Mouse (Mus musculus): Measurements from ENCODE around the gene Hoxb9.

The Hoxb9 gene

GRCm38 (mm10) chr11:96267021-96267920, 4.0 kb upstream of the Hoxb9 start:
- no peak for DNase-seq

DNA sequence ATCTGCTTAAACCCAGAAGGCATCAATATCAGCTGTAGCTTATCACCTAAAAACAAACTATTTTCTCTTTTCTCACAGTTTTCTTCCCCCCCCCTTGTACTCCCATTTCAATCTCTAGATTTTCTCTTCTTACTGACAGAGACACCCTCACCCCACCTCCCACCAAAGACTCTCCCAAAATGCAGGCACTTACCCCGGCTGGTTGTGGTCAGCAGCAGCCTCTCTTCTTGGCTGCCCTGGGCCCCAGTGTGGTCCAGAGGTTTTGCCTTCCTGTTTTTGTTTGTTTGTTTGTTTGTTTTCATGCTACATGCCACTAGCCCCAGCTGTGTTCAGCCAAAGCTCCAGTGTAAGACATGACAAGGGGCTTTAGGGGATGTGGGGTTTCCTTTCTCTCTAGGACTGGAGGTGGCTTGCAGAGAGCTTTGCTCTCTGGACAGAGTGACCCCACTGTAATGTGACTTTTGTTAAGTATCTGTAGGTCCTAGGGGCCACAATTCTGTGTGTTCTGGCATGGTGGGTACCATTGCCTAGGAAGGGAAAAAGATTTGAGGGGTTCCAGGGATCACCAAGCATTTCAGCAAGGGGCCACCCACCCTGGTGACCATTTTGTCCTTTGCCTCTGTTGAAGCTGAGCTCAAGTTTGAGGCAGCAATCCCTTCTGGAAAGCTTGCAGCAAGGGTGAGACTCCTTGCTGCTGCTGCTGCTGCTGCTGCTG, 3.1 kb upstream of the Hoxb9 start:
- DNase-seq: no peak

GRCm38 (mm10) chr11:96269869-96270268, 1.4 kb upstream of the Hoxb9 start:
- no peak for DNase-seq

- DNase-seq: no peak
Measured at GRCm38 (mm10) chr11:96271541-96272011, 319 bp downstream of the Hoxb9 start.

DNA sequence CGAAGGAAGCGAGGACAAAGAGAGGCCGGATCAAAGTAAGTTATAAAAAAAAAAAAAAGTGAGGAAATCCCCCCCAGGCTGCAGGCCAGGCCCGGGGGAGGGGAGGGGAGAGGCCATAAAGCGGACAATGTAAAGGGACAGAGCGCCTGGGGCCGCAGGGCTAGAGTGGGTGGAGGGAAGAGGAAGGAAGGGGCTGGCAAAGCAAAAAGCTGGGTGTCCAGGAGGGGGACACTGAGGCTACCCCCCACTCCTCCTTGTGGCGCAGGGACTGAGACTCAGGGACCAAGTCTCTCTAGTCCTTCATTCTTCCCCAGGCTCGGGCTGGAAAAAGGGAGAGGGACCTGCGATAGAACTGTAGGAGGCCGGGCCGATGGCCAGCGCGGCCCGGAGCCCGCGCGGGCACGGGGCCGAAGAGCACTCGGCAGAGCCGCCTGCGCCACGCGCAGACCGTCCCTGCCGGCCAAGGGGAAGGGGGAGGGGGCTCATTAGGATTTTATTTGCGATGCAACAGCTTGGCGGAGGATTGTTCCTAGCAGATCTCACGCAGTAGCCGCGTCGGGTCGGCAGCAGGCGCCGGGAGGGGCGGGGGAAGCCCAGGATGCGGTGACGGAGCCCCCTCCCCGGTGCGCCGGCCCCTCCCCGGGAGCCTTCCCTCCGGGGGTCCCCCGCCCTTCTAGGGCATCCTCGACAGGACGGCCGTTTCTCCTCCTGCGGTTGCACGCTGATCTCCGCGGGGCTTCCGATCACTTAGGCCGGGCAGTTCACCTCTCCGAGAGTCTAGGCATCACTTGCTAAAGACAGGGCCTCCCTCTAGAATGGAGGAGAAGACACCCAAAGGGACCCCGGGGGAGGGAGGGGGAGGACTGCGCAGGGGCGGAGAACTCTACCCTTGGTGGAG, 1.0 kb downstream of the Hoxb9 start:
- DNase-seq: no peak

DNA sequence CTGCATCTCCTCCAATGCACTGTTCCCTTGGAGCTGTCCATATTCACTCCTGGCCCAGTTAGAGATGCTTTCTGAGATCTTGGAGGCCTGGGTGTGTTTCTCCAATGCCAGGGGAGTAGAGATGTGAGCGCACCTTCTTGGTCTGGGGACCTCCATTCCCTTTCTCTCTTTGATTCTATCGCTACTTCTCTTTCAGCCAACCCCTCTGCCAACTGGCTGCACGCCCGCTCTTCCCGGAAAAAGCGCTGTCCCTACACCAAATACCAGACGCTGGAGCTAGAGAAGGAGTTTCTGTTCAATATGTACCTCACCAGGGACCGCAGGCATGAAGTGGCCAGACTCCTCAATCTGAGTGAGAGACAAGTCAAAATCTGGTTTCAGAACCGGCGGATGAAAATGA, 3.2 kb downstream of the Hoxb9 start:
- DNase-seq: no peak

GRCm38 (mm10) chr11:96275896-96276295, 4.6 kb downstream of the Hoxb9 start:
- DNase-seq: no peak

DNA sequence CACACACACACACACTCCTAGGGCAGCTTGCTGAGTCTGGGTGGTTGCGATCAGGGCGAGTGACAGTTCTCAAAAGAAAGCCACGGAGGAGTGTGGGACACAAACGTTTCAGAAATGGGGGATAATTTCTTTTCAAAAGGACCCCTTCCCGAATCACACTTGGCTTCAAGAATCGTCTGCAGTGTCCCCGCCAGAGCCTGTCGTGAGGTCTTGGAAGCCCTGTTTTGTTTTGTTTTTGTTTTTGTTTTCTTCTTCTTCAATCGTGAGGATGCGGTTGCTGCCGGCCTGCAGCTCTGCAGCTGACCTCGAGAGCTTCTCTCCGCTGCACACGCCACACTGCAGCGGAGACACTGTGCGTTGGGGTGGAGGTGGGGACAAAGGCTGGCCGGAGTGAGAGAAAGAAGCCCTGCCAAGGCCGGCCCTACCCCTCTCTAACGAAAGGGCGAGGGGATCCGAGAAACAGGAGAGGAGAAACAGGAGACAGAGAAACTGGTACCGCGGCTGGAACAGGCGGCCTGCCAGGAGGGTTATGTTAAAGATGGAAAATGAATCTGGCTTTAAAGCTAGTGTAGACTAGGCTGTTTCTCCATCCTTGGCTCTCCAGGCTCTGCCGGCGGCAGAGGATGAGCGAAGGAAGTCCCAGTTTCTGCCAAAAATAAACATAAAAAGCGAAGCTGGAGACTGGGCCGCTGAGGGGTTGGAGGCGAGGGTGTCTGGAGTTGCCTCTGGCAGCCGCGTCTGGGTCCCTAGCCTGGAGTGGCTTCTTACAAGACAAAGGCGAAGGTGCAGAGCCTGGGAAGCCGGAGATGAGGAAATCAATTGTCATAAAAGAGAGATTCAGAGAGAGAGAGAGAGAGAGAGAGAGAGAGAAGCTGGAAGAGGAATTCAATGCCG, 6.1 kb downstream of the Hoxb9 start:
- no peak for DNase-seq

GRCm38 (mm10) chr11:96278324-96278723, 7.1 kb downstream of the Hoxb9 start:
- DNase-seq: no peak

DNA sequence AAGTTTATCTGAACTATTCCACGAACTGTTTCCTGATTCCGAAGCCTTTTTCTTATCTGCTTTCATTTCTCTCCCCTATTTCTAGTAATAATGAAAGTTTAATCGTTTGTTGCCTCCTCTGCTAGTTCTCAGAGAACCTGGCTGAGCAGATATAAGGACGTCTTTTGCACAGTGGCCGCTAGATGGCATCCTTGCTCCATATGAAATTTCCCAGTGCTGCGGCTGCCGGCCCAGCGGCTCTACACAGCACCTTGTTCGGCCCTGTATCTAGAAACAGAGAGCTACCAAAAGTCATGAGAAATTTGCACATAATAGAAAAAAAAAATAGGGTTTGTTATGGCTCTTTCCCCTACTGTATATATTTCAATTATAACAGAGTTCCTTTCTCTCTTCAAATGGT, 7.5 kb downstream of the Hoxb9 start:
- DNase-seq: peak; percentile 77

- no peak for DNase-seq
Measured at GRCm38 (mm10) chr11:96279421-96280233, 8.4 kb downstream of the Hoxb9 start.

- no peak for DNase-seq
Measured at GRCm38 (mm10) chr11:96280399-96281378, 9.4 kb downstream of the Hoxb9 start.

DNA sequence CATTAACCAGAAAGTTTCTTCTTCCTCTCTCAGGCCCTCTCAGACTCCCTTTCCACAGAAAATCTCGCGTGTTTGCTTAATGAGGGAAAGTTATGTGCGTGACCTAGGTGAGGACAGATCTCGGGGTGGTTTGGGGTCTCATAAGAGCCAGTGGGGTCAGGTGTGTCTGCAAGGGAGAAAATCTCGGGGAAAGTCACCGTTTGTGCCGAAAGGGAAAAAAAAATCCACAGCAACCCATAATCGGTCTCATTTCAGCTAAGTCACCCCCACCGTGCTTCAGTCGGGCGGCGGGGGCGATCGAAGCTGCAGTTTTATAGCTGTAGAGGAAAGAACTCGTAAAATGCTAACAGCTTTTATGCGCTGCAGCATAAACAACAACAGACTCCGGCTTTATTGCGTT, 10.1 kb downstream of the Hoxb9 start:
- DNase-seq: no peak

DNA sequence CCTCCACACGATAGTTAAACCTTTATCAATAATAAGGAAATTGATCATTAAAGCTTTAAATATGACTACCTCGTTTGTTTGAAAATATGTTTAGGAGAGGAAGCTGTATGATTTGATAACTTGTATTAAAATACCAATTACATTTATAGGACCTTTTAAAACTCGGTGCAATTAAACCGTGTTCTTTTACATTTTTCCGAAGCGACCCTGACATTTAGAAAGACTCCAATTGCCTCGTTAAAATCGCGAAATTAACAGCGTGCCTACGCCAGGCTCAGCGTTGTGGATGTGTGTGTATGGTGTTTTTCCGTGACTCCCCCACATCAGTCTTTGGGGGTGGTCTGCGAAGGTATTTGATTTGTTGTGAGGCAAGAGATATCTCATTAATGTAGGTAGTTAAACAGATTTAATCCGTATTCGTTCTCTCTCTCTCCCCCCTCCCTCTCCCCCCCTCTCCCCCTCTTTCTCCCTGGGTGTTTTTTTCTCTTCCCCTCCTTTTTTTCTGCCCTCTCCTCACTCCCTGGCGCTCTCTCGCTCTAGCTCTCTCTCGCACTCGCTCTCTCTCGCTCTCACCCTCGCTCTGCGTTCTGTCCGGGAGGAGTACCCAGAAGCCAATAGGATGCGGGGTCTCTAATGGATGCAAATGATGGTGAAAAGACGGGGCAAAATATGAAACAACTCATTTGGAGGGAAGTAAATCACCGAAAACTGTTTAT, 10.8 kb downstream of the Hoxb9 start, which contains the start of gene Hoxb8:
TSS of gene Hoxb8 (plus strand) at position 51 of the 716 bp plus-strand sequence.
- DNase-seq: no peak

DNA sequence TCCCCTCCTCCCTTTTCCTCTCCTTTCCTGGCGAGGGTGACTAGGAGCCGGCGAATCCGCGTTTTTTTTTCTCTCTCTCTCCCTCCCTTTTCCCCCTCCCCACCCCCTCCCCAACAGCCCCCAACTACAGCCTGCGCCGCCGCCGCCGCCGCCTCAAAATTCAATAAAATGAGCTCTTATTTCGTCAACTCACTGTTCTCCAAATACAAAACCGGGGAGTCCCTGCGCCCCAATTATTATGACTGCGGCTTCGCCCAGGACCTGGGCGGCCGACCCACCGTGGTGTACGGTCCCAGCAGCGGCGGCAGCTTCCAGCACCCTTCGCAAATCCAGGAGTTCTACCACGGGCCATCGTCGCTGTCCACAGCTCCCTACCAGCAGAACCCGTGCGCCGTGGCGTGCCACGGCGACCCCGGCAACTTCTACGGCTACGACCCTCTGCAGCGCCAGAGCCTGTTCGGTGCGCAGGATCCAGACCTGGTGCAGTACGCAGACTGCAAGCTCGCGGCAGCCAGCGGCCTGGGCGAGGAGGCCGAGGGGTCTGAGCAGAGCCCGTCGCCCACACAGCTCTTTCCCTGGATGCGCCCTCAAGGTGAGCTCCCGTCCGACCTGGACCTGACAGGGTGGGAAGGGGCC, 11.7 kb downstream of the Hoxb9 start:
- no peak for DNase-seq

GRCm38 (mm10) chr11:96284041-96284749, 12.9 kb downstream of the Hoxb9 start:
- DNase-seq: no peak

All from cerebellum, adult 11 months (tissue).